Mouse (Mus musculus): ENCODE data around the gene Mxi1. TPM values are rescaled to one million over a fixed set of nuclear protein-coding genes. Genes with fewer than 3 reads are reported as not detected.

Gene Mxi1
- polyA plus RNA-seq, 1 experiment from 2014 or later: 58.9 TPM

- Histone ChIP-seq H3K4me2 (replicated peaks; ENCODE audit: low read depth) (no peak overlapping the region), H3K27ac (ENCODE audit: low read depth, low read length) (no peak overlapping the region), H3K9ac (ENCODE audit: low read depth, low read length) (no peak overlapping the region), H3K27me3 (replicated peaks; ENCODE audit: control insufficient read depth, insufficient read depth, low read length) (no peaks in the 10 kb centered on the region), H3K9me3 (ENCODE audit: control insufficient read depth) (no peaks in the 10 kb centered on the region), H3K4me3 (ENCODE audit: low read depth, low read length) (no peak overlapping the region), H3K36me3 (ENCODE audit: control insufficient read depth, insufficient read depth) (peaks cover 45% of the 10 kb centered on the region), H3K4me1 (replicated peaks; ENCODE audit: control insufficient read depth, insufficient read depth, low read length) (no peaks in the 10 kb centered on the region)
- no peak for TF ChIP-seq CTCF (IDR thresholded peaks at IDR 0.05; ENCODE audit: low read depth)
- ATAC-seq: no peak
- WGBS: 80% methylated on average over 2 of the region's 2 CpGs
These were observed 63.3 kb downstream of the Mxi1 start for GRCm38 (mm10) chr19:53373570-53373969.

GRCm38 (mm10) chr19:53375299-53375698, 65.0 kb downstream of the Mxi1 start:
- no peak overlapping the region for H3K27ac ChIP-seq (ENCODE audit: low read depth, low read length)
- no peak overlapping the region for H3K4me2 ChIP-seq (replicated peaks; ENCODE audit: low read depth)
- no peak overlapping the region for H3K4me3 ChIP-seq (ENCODE audit: low read depth, low read length)
- H3K27me3 ChIP-seq (replicated peaks; ENCODE audit: control insufficient read depth, insufficient read depth, low read length): no peaks in the 10 kb centered on the region
- H3K9me3 ChIP-seq (ENCODE audit: control insufficient read depth): no peaks in the 10 kb centered on the region
- H3K4me1 ChIP-seq (replicated peaks; ENCODE audit: control insufficient read depth, insufficient read depth, low read length): no peaks in the 10 kb centered on the region
- ATAC-seq: no peak
- WGBS: 93% methylated on average over 6 of the region's 6 CpGs
- no peak overlapping the region for H3K9ac ChIP-seq (ENCODE audit: low read depth, low read length)
- no peak for TF ChIP-seq CTCF (IDR thresholded peaks at IDR 0.05; ENCODE audit: low read depth)
- H3K36me3 ChIP-seq (ENCODE audit: control insufficient read depth, insufficient read depth): peaks cover 56% of the 10 kb centered on the region

- no peak for TF ChIP-seq CTCF (IDR thresholded peaks at IDR 0.05; ENCODE audit: low read depth)
- ATAC-seq: no peak
- Histone ChIP-seq H3K4me1 (replicated peaks; ENCODE audit: control insufficient read depth, insufficient read depth, low read length) (no peaks in the 10 kb centered on the region), H3K4me3 (ENCODE audit: low read depth, low read length) (no peak overlapping the region), H3K27ac (ENCODE audit: low read depth, low read length) (no peak overlapping the region), H3K9ac (ENCODE audit: low read depth, low read length) (no peak overlapping the region), H3K27me3 (replicated peaks; ENCODE audit: control insufficient read depth, insufficient read depth, low read length) (no peaks in the 10 kb centered on the region), H3K9me3 (ENCODE audit: control insufficient read depth) (no peaks in the 10 kb centered on the region), H3K4me2 (replicated peaks; ENCODE audit: low read depth) (no peak overlapping the region), H3K36me3 (ENCODE audit: control insufficient read depth, insufficient read depth) (peaks cover 57% of the 10 kb centered on the region)
- WGBS: 85% methylated on average over 9 of the region's 9 CpGs
These were observed 65.5 kb downstream of the Mxi1 start for GRCm38 (mm10) chr19:53375816-53376215.

GRCm38 (mm10) chr19:53377652-53378051, 67.3 kb downstream of the Mxi1 start:
- no peaks in the 10 kb centered on the region for H3K9me3 ChIP-seq (ENCODE audit: control insufficient read depth)
- peaks cover 57% of the 10 kb centered on the region for H3K36me3 ChIP-seq (ENCODE audit: control insufficient read depth, insufficient read depth)
- TF ChIP-seq CTCF (IDR thresholded peaks at IDR 0.05; ENCODE audit: low read depth): no peak
- H3K27ac ChIP-seq (ENCODE audit: low read depth, low read length): no peak overlapping the region
- WGBS: 59% methylated on average over 8 of the region's 8 CpGs
- no peak overlapping the region for H3K4me2 ChIP-seq (replicated peaks; ENCODE audit: low read depth)
- no peak overlapping the region for H3K9ac ChIP-seq (ENCODE audit: low read depth, low read length)
- no peaks in the 10 kb centered on the region for H3K4me1 ChIP-seq (replicated peaks; ENCODE audit: control insufficient read depth, insufficient read depth, low read length)
- no peak for ATAC-seq
- H3K4me3 ChIP-seq (ENCODE audit: low read depth, low read length): no peak overlapping the region
- no peaks in the 10 kb centered on the region for H3K27me3 ChIP-seq (replicated peaks; ENCODE audit: control insufficient read depth, insufficient read depth, low read length)

GRCm38 (mm10) chr19:53378421-53378820, 68.1 kb downstream of the Mxi1 start:
- no peaks in the 10 kb centered on the region for H3K4me1 ChIP-seq (replicated peaks; ENCODE audit: control insufficient read depth, insufficient read depth, low read length)
- no peak overlapping the region for H3K4me2 ChIP-seq (replicated peaks; ENCODE audit: low read depth)
- no peak overlapping the region for H3K4me3 ChIP-seq (ENCODE audit: low read depth, low read length)
- H3K27me3 ChIP-seq (replicated peaks; ENCODE audit: control insufficient read depth, insufficient read depth, low read length): no peaks in the 10 kb centered on the region
- H3K36me3 ChIP-seq (ENCODE audit: control insufficient read depth, insufficient read depth): peaks cover 55% of the 10 kb centered on the region
- no peak for ATAC-seq
- WGBS: 88% methylated on average over 10 of the region's 10 CpGs
- H3K9ac ChIP-seq (ENCODE audit: low read depth, low read length): no peak overlapping the region
- no peak for TF ChIP-seq CTCF (IDR thresholded peaks at IDR 0.05; ENCODE audit: low read depth)
- H3K27ac ChIP-seq (ENCODE audit: low read depth, low read length): no peak overlapping the region
- H3K9me3 ChIP-seq (ENCODE audit: control insufficient read depth): no peaks in the 10 kb centered on the region

- WGBS: 91% methylated on average over 15 of the region's 15 CpGs
- no peaks in the 10 kb centered on the region for H3K4me1 ChIP-seq (replicated peaks; ENCODE audit: control insufficient read depth, insufficient read depth, low read length)
- H3K4me2 ChIP-seq (replicated peaks; ENCODE audit: low read depth): no peak overlapping the region
- TF ChIP-seq CTCF (IDR thresholded peaks at IDR 0.05; ENCODE audit: low read depth): no peak
- no peak for ATAC-seq
- no peak overlapping the region for H3K4me3 ChIP-seq (ENCODE audit: low read depth, low read length)
- H3K36me3 ChIP-seq (ENCODE audit: control insufficient read depth, insufficient read depth): peaks cover 47% of the 10 kb centered on the region
- H3K9ac ChIP-seq (ENCODE audit: low read depth, low read length): no peak overlapping the region
- no peaks in the 10 kb centered on the region for H3K9me3 ChIP-seq (ENCODE audit: control insufficient read depth)
- H3K27ac ChIP-seq (ENCODE audit: low read depth, low read length): no peak overlapping the region
- no peaks in the 10 kb centered on the region for H3K27me3 ChIP-seq (replicated peaks; ENCODE audit: control insufficient read depth, insufficient read depth, low read length)
These were observed 73.0 kb downstream of the Mxi1 start for GRCm38 (mm10) chr19:53383336-53383735.

- Histone ChIP-seq H3K36me3 (ENCODE audit: control insufficient read depth, insufficient read depth) (peaks cover 14% of the 10 kb centered on the region), H3K9ac (ENCODE audit: low read depth, low read length) (peak overlapping the region; percentile 95), H3K4me2 (replicated peaks; ENCODE audit: low read depth) (peak overlapping the region; percentile 67), H3K27me3 (replicated peaks; ENCODE audit: control insufficient read depth, insufficient read depth, low read length) (no peaks in the 10 kb centered on the region), H3K4me1 (replicated peaks; ENCODE audit: control insufficient read depth, insufficient read depth, low read length) (no peaks in the 10 kb centered on the region), H3K9me3 (ENCODE audit: control insufficient read depth) (no peaks in the 10 kb centered on the region), H3K4me3 (ENCODE audit: low read depth, low read length) (peak overlapping the region; percentile 81), H3K27ac (ENCODE audit: low read depth, low read length) (peak overlapping the region; percentile 98; the same call in 1 of the 2 replicates)
- no peak for TF ChIP-seq CTCF (IDR thresholded peaks at IDR 0.05; ENCODE audit: low read depth)
- 14% methylated on average over 6 of the region's 6 CpGs for WGBS
- ATAC-seq: no peak
These were observed 79.1 kb downstream of the Mxi1 start for GRCm38 (mm10) chr19:53389417-53389816.

All from intestine, postnatal 0 days (tissue).